Mouse (Mus musculus) ZHBTc4 (cell line): ENCODE data around the gene Pgpep1.

Experiments used
- DNase-seq: peaks from one replicate; pipeline ENCODE4 v3.0.0-alpha.2; 2011; ENCODE audit warnings: low read depth, low spot score

Gene Pgpep1

GRCm38 (mm10) chr8:70663691-70664090 lies 3.5 kb upstream of the Pgpep1 start:
- no peak for DNase-seq

- peak; percentile 97 for DNase-seq
Observed at GRCm38 (mm10) chr8:70659604-70660272, 450 bp downstream of the Pgpep1 start.

- DNase-seq, result no peak
Observed at GRCm38 (mm10) chr8:70658897-70659603, 1.1 kb downstream of the Pgpep1 start.

- DNase-seq, result no peak
Observed at GRCm38 (mm10) chr8:70657739-70658138, 2.4 kb downstream of the Pgpep1 start.

GRCm38 (mm10) chr8:70657214-70657613 lies 3.0 kb downstream of the Pgpep1 start:
- no peak for DNase-seq

GRCm38 (mm10) chr8:70656193-70656790 lies 3.9 kb downstream of the Pgpep1 start:
- no peak for DNase-seq

GRCm38 (mm10) chr8:70655469-70655868 lies 4.7 kb downstream of the Pgpep1 start:
- no peak for DNase-seq

GRCm38 (mm10) chr8:70654121-70654520 lies 6.1 kb downstream of the Pgpep1 start:
- DNase-seq, result no peak

- DNase-seq, result peak; percentile 78
Observed at GRCm38 (mm10) chr8:70653226-70653625, 7.0 kb downstream of the Pgpep1 start.

GRCm38 (mm10) chr8:70650351-70650750 lies 9.8 kb downstream of the Pgpep1 start:
- DNase-seq, result no peak

GRCm38 (mm10) chr8:70649324-70649723 lies 10.9 kb downstream of the Pgpep1 start:
- DNase-seq, result peak; percentile 96

GRCm38 (mm10) chr8:70648921-70649320 lies 11.3 kb downstream of the Pgpep1 start:
- no peak for DNase-seq

GRCm38 (mm10) chr8:70648164-70648442 lies 12.1 kb downstream of the Pgpep1 start:
- no peak for DNase-seq

- DNase-seq, result peak; percentile 93
Observed at GRCm38 (mm10) chr8:70647343-70648163, 12.6 kb downstream of the Pgpep1 start.

GRCm38 (mm10) chr8:70646775-70647174 lies 13.4 kb downstream of the Pgpep1 start:
- DNase-seq, result no peak

- no peak for DNase-seq
Observed at GRCm38 (mm10) chr8:70646369-70646768, 13.8 kb downstream of the Pgpep1 start.

- DNase-seq, result no peak
Observed at GRCm38 (mm10) chr8:70645501-70646224, 14.5 kb downstream of the Pgpep1 start.

GRCm38 (mm10) chr8:70644065-70644464 lies 16.1 kb downstream of the Pgpep1 start:
- peak; percentile 92 for DNase-seq

- no peak for DNase-seq
Observed at GRCm38 (mm10) chr8:70643019-70643418, 17.2 kb downstream of the Pgpep1 start.

GRCm38 (mm10) chr8:70638752-70639151 lies 21.4 kb downstream of the Pgpep1 start:
- DNase-seq, result peak; percentile 83

GRCm38 (mm10) chr8:70636838-70637237 lies 23.4 kb downstream of the Pgpep1 start:
- DNase-seq, result no peak
